Mouse (Mus musculus) induced T-regulatory cell, adult 2 months (primary cell): ENCODE measurements around the gene Cadps2.

Source experiments
- DNase-seq: peaks from one replicate; pipeline ENCODE4 v3.0.0-alpha.2; 2012; ENCODE audit warnings: low read depth

Gene Cadps2

GRCm38 (mm10) chr6:23839009-23839811 lies at the start of gene Cadps2:
Cadps2 (minus strand) TSS chr6:23839421.
- DNase-seq, result no peak

- DNase-seq, result no peak
Observed at GRCm38 (mm10) chr6:23886418-23886817, 47.2 kb upstream of the Cadps2 start.

DNA sequence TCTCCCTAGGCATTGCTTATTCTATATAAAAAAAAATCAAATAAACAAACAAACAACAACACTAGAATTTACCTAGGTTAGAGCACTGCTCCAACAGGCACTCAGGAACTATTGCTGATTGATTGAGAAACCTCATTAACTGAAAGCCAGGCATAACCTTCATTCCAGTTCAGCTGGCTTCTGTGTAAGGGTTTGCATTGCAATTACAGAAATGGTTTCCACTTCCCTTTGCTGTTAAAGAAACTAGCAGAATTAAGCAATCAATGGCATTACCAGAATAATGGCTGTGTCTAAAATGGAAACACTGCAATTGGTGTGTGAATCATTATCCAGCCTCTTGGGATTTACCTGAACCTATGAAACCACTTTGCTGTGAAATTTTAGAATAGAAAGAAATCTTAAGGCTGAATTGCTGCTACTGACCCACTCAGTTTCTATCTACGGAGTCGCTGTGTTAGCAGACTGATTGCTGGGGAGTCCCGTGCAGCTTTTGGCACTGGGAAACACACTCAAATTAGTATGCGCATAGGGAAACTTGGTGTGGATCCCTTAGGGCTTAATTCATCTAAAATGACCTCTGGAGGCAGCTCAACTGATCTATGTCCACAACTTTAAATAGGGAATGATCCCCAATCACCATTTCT lies 37.7 kb upstream of the Cadps2 start:
- DNase-seq, result no peak

GRCm38 (mm10) chr6:23876363-23876762 lies 37.1 kb upstream of the Cadps2 start:
- DNase-seq, result no peak

DNA sequence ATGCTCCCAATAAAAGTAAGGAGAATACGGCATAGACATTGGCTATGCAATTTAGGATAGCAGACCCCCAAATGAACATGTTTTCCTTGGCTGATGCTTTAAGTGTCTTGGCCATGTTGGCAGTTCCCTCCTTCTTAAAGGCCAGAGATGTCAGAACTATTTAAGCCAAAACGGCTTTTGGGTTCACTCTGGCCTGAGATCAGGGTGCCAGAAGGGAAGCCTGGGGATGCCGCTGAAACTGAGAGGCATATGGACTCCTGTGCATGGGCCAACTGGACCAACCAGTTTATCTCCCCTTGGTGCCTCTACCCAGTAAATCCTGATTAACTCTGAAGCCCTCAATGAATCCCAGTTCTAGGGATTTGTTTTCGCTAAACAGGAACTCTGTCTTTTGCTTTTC lies 34.6 kb upstream of the Cadps2 start:
- DNase-seq, result no peak

GRCm38 (mm10) chr6:23873231-23873630 lies 34.0 kb upstream of the Cadps2 start:
- no peak for DNase-seq

GRCm38 (mm10) chr6:23869971-23870370 lies 30.8 kb upstream of the Cadps2 start:
- DNase-seq, result no peak

DNA sequence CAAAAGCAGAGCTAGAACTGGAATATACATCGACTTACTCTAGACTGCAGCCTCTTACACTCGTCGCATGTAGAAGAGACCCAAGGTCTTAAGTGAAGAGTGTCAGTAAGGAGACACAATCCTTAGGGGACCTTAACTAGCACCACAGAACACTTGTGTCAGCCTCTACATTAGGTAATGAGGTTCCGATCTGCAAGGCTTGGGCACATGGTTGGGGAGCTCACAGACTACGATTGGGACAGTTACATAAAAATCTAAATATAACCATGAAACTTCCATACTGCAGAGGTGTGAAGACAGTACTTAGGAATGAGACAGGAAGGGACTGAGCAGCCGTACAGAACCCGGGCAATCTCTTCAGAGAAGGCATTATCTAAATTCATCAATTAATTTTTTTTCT lies 27.1 kb upstream of the Cadps2 start:
- no peak for DNase-seq

GRCm38 (mm10) chr6:23853464-23853863 lies 14.2 kb upstream of the Cadps2 start:
- DNase-seq, result no peak

- no peak for DNase-seq
Observed at GRCm38 (mm10) chr6:23840001-23840400, 780 bp upstream of the Cadps2 start.

DNA sequence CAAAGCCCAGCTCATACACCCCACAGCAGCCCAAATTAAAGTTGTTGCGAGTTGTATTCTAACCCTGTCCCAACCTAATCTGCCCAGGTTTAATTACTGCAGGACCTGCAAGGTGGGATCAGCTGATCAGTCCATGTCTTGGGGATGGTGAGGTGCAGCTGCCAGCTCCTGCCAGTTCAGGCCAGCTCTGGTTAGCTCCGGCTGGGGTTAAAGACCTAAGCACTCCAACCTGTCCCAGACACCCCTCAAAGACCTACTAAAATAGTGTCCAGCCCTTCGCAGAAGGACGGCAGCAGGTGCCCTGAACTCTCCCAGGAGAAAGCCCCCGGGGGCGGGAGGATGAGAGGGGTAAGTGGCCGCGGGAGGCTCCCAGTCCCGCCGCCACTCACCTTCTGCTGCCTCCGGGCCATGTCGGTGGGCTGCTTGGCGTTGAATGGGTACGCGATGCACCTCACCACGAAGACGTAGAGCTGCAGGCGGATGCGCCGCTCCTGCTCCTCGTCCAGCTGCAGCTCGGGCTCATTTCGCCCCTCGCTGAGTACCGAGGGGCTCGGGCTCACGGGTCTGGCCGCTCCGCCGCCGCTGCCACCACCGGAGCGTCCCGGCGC lies 716 bp downstream of the Cadps2 start:
- DNase-seq, result no peak

DNA sequence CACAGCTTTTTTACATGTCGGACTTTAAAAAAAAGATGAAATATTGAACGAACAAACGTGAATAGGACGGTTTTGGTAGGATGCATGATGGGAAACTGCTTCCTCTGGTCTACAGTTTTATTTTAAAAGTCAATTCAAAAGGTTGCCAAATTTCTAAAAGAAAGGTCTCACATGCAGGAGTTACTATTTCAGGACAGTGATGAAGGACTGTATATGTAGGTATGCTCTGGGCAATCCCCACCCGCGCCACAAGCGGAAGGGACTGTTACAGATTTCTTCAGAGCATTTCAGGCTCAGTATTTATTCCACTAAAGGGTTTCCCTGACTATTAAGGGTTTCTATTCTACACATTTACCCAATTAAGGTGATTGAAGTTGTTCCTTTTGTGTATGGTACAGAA lies 1.6 kb downstream of the Cadps2 start:
- DNase-seq, result no peak

GRCm38 (mm10) chr6:23837127-23837526 lies 2.1 kb downstream of the Cadps2 start:
- DNase-seq, result no peak

DNA sequence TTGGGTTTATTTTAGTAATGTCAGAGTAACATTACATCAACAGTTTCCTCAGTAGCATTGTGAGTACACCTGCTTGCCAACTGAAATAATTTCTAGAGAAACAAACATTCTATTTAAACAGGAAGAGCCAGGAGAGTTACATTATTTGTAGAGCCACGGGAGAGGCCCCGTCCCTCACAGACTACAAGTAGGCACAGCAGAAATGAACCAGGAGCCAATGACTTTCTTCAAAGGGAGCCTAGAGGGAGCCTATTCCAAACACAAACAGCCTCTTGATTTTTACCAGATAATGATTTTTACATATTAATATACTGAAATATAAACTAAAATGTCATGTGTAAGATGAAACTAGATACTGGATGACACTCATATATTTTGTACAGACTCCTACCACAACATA lies 2.5 kb downstream of the Cadps2 start:
- DNase-seq, result no peak

- DNase-seq, result no peak
Observed at GRCm38 (mm10) chr6:23835552-23835951, 3.7 kb downstream of the Cadps2 start.

DNA sequence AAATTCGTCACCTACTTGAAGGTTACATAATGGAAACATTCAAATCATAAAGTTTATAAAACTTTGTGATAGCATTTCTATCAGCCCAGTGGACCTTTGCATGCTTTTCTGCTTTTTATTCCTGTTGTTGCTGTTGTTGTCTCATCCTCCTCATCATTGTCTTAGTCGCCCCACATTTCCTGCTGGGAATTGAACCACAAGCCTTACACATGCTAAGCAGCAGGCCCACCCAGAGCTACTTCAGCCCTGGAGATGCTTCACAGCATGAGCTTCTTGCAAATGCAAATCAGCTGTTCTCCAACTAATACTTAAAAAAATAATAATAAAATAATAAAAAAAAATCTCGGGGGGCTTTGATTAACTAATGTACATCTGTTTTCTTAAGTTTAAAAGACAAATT lies 8.5 kb downstream of the Cadps2 start:
- no peak for DNase-seq

- no peak for DNase-seq
Observed at GRCm38 (mm10) chr6:23829338-23829737, 9.9 kb downstream of the Cadps2 start.

GRCm38 (mm10) chr6:23821819-23822218 lies 17.4 kb downstream of the Cadps2 start:
- DNase-seq, result no peak

GRCm38 (mm10) chr6:23810087-23810486 lies 29.1 kb downstream of the Cadps2 start:
- no peak for DNase-seq

- no peak for DNase-seq
Observed at GRCm38 (mm10) chr6:23809344-23809743, 29.9 kb downstream of the Cadps2 start.

GRCm38 (mm10) chr6:23805333-23805732 lies 33.9 kb downstream of the Cadps2 start:
- DNase-seq, result no peak

DNA sequence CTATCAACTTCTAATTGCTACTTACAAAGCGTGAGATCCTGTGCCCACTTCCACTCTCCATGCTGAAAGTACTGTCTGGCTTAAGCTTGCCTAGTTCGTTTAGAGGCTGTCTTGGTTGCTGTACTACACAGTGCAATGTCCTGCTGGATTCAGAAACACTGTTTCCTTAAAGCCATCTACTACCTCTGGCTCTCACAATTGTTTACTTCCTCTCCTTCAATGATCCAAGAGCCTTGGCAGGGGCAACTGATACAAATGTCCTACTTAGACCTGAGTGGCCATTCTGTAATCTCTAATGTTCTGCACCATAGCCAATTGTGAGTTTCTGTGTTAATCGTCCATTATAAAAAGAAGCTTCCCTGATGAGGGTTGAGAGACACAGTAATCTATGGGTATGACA lies 47.4 kb downstream of the Cadps2 start:
- DNase-seq, result no peak

GRCm38 (mm10) chr6:23777641-23778040 lies 61.6 kb downstream of the Cadps2 start:
- DNase-seq, result no peak
